In genomic region chr15:62421073-62421851, GRCm38 (mm10) we compare ENCODE assay signal across 18 mouse cellular contexts.
DNase-seq lines count a peak whose midpoint lies in the region; ATAC-seq and TF ChIP-seq lines count a peak whose summit lies in the region.
"Had no signal": no experiment of that assay in that cellular context is flagged by ENCODE, and none has a peak within 500 bp of the region (broad histone marks: within the 10 kb centered on the region; RNA-seq: fewer than 3 reads in every experiment).

No protein-coding gene starts in this region.

- H3K4me2 ChIP-seq in neural tube, embryonic 14.5 days (ENCODE audit: low read depth, low read length) = no peak overlapping the region
- no peak overlapping the region for H3K4me2 ChIP-seq in neural tube, embryonic 15.5 days
- H3K4me2 ChIP-seq in forebrain, postnatal 0 days (ENCODE audit: low read depth) = no peak overlapping the region
- H3K4me2 ChIP-seq: heart, embryonic 12.5 days; liver, embryonic 12.5 days; lung, embryonic 14.5 days; neural tube, embryonic 12.5 days had no signal

- 74% methylated on average over 7 of the region's 7 CpGs for WGBS in neural tube, embryonic 14.5 days
- WGBS in neural tube, embryonic 15.5 days = 73% methylated on average over 7 of the region's 7 CpGs
- 40% methylated on average over 7 of the region's 7 CpGs for whole genome bisulfite sequencing in forebrain, postnatal 0 days

- H3K36me3 ChIP-seq in neural tube, embryonic 14.5 days (ENCODE audit: control insufficient read depth, insufficient read depth, low read length) = no peaks in the 10 kb centered on the region
- no peaks in the 10 kb centered on the region for H3K36me3 ChIP-seq in neural tube, embryonic 15.5 days
- H3K36me3 ChIP-seq in forebrain, postnatal 0 days (ENCODE audit: insufficient read depth) = no peaks in the 10 kb centered on the region
- H3K36me3 ChIP-seq: G1E; heart, embryonic 12.5 days; liver, embryonic 12.5 days; neural tube, embryonic 12.5 days had no signal

- no peaks in the 10 kb centered on the region for H3K4me1 ChIP-seq in neural tube, embryonic 14.5 days (ENCODE audit: control insufficient read depth, insufficient read depth, low read length)
- H3K4me1 ChIP-seq in neural tube, embryonic 15.5 days = no peaks in the 10 kb centered on the region
- no peaks in the 10 kb centered on the region for H3K4me1 ChIP-seq in forebrain, postnatal 0 days (ENCODE audit: insufficient read depth)
- H3K4me1 ChIP-seq: heart, embryonic 12.5 days; liver, embryonic 12.5 days; neural tube, embryonic 12.5 days had no signal

- no peak for TF ChIP-seq CTCF in layer of hippocampus, adult 2 months (conservative IDR thresholded peaks at IDR 0.05)
- TF ChIP-seq CTCF in forebrain, postnatal 0 days (IDR thresholded peaks at IDR 0.05; ENCODE audit: low read depth) = no peak

- no peak overlapping the region for H3K9ac ChIP-seq in neural tube, embryonic 14.5 days (replicated peaks; ENCODE audit: low read depth, low read length)
- H3K9ac ChIP-seq in neural tube, embryonic 15.5 days (replicated peaks) = no peak overlapping the region
- no peak overlapping the region for H3K9ac ChIP-seq in forebrain, postnatal 0 days
- H3K9ac ChIP-seq: heart, embryonic 12.5 days; liver, embryonic 12.5 days; lung, embryonic 14.5 days; neural tube, embryonic 12.5 days had no signal

- H3K27me3 ChIP-seq in neural tube, embryonic 14.5 days (ENCODE audit: control insufficient read depth, insufficient read depth, low read length) = no peaks in the 10 kb centered on the region
- no peaks in the 10 kb centered on the region for H3K27me3 ChIP-seq in neural tube, embryonic 15.5 days (replicated peaks)
- H3K27me3 ChIP-seq in forebrain, postnatal 0 days (ENCODE audit: insufficient read depth, low read length) = no peaks in the 10 kb centered on the region
- H3K27me3 ChIP-seq: heart, embryonic 12.5 days; liver, embryonic 12.5 days; neural tube, embryonic 12.5 days had no signal

- H3K9me3 ChIP-seq in neural tube, embryonic 14.5 days (ENCODE audit: control insufficient read depth, low read length) = no peaks in the 10 kb centered on the region
- H3K9me3 ChIP-seq in neural tube, embryonic 15.5 days (replicated peaks) = no peaks in the 10 kb centered on the region
- H3K9me3 ChIP-seq in forebrain, postnatal 0 days (ENCODE audit: low read length) = no peaks in the 10 kb centered on the region
- H3K9me3 ChIP-seq: G1E; heart, embryonic 12.5 days; liver, embryonic 12.5 days; neural tube, embryonic 12.5 days had no signal

- peak; percentile 56; the same call in 1 of the 2 replicates for ATAC-seq in neural tube, embryonic 14.5 days (ENCODE audit: low read depth)
- no peak for ATAC-seq in neural tube, embryonic 15.5 days (ENCODE audit: low FRiP score)
- peak; percentile 87 for ATAC-seq in forebrain, postnatal 0 days
- no peak for ATAC-seq in inflammation-experienced regulatory T-cells, adult 6 months
- ATAC-seq: CD4-positive, CD25-positive, alpha-beta regulatory T cell, adult 4 months; intestine, postnatal 0 days; liver, embryonic 12.5 days had no signal

- no peak overlapping the region for H3K27ac ChIP-seq in layer of hippocampus, adult 2 months
- H3K27ac ChIP-seq in neural tube, embryonic 14.5 days (ENCODE audit: low read depth, low read length) = no peak overlapping the region
- no peak overlapping the region for H3K27ac ChIP-seq in neural tube, embryonic 15.5 days (replicated peaks)
- H3K27ac ChIP-seq in forebrain, postnatal 0 days (ENCODE audit: low read depth, low read length) = no peak overlapping the region
- H3K27ac ChIP-seq: liver, embryonic 12.5 days; neural tube, embryonic 12.5 days had no signal

- H3K4me3 ChIP-seq in layer of hippocampus, adult 2 months = no peak overlapping the region
- H3K4me3 ChIP-seq in neural tube, embryonic 14.5 days (ENCODE audit: low read depth, low read length) = no peak overlapping the region
- H3K4me3 ChIP-seq in neural tube, embryonic 15.5 days (replicated peaks) = no peak overlapping the region
- no peak overlapping the region for H3K4me3 ChIP-seq in forebrain, postnatal 0 days (ENCODE audit: low read depth, low read length)
- H3K4me3 ChIP-seq: erythroblast, embryonic 14.5 days; heart, embryonic 12.5 days; liver, embryonic 12.5 days; neural tube, embryonic 12.5 days had no signal

- peak; percentile 13 to 20 for DNase-seq in cerebellum, postnatal 10 days
- no peak for DNase-seq in cerebellum, adult 8-10 months
- DNase-seq in layer of hippocampus, postnatal 10 days (ENCODE audit: low spot score in 2 of 2) = peak; percentile 6 to 27
- no peak for DNase-seq in layer of hippocampus, adult 2 months (ENCODE audit: low spot score in 2 of 2)
- DNase-seq in forebrain, postnatal 0 days = peak; percentile 56
- DNase-seq: cerebellum, adult 11 months; heart, postnatal 36 days; lung, embryonic 14.5 days had no signal

Comparison
In these comparisons a context has a peak if more than half of its experiments do, and no peak if none do; other contexts are left out.
1. DNase-seq: peak in cerebellum, postnatal 10 days (2 of 2), layer of hippocampus, postnatal 10 days (2 of 2) and forebrain, postnatal 0 days (single experiment); none in cerebellum, adult 8-10 months (single experiment) and layer of hippocampus, adult 2 months (0 of 2).
2. ATAC-seq: peak in neural tube, embryonic 14.5 days (single experiment) and forebrain, postnatal 0 days (single experiment); none in neural tube, embryonic 15.5 days (single experiment) and inflammation-experienced regulatory T-cells, adult 6 months (single experiment).